Mouse (Mus musculus): ENCODE measurements around the gene Zfp963. TPM values are rescaled to one million over a fixed set of nuclear protein-coding genes. Genes with fewer than 3 reads are reported as not detected.

The Zfp963 gene
- total and polyA plus RNA-seq, 3 experiments = 1.9 to 5.5 (median 4.8) TPM

DNA sequence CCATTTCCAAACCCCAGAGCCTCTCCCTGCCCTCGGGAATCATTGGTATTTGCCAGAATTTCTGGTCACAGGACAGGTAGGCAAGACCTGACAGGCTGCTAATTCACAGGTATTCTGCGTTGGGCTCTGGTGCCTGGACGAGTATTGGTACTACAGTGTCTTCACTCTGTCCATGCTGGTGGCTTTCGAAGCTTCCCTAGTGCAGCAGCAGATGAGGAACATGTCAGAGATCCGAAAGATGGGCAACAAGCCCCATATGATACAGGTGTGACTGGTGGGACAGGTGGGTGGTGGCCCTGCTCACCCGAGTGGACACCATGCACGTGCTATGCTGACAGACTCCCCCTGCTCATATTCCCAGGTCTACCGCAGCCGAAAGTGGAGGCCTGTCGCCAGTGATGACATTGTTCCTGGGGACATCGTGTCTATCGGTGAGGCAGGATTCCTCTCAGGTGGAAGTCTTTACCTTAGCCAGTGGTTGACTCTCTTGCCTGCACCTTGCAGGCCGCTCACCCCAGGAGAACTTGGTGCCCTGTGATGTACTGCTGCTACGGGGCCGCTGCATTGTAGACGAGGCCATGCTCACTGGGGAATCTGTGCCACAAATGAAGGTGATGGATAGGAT is 47.1 kb upstream of the Zfp963 start:
- Histone ChIP-seq H3K27ac (ENCODE audit: insufficient read depth, low read depth) (no peak overlapping the region), H3K27me3 (replicated peaks) (no peaks in the 10 kb centered on the region), H3K36me3 (replicated peaks in 1 of 2; ENCODE audit: control insufficient read depth in 1 of 2, insufficient read depth in 1 of 2, low read length in 1 of 2) (peaks cover 83 to 91% of the 10 kb centered on the region in 2 experiments), H3K9ac (ENCODE audit: insufficient read depth, low read depth) (no peak overlapping the region), H3K4me2 (ENCODE audit: insufficient read depth, low read depth, poor library complexity, severe bottlenecking) (no peak overlapping the region), H3K9me3 (replicated peaks; ENCODE audit: low read length) (no peaks in the 10 kb centered on the region), H3K79me2 (replicated peaks; ENCODE audit: control insufficient read depth, extremely low read depth, insufficient read depth, poor library complexity, severe bottlenecking) (peaks cover 22% of the 10 kb centered on the region), H3K4me3 (replicated peaks in 1 of 3; ENCODE audit: low read depth in 2 of 3, low read length in 2 of 3, poor library complexity in 1 of 3) (no peak overlapping the region), H3K4me1 (ENCODE audit: control insufficient read depth in 1 of 2, insufficient read depth in 2 of 2) (peaks cover 5 to 18% of the 10 kb centered on the region in 2 experiments)
- DNase-seq (ENCODE audit: extremely low read depth) = no peak
- dilution Hi-C loops (cut with MboI; ENCODE audit: extremely low pct_ligation_motif_present, extremely low pct_unique_long_range_greater_than_20kb, low sequenced_read_pairs) (no loop called here), in situ Hi-C loops (cut with MboI; ENCODE audit: low pct_ligation_motif_present, low pct_unique_long_range_greater_than_20kb, low sequenced_read_pairs) (no loop called here)
- no peak for TF ChIP-seq USF1 (IDR thresholded peaks at IDR 0.05; ENCODE audit: low read depth, low read length)
- no peak for TF ChIP-seq E2F4 (IDR thresholded peaks at IDR 0.05; ENCODE audit: insufficient replicate concordance, low read depth, low read length)

DNA sequence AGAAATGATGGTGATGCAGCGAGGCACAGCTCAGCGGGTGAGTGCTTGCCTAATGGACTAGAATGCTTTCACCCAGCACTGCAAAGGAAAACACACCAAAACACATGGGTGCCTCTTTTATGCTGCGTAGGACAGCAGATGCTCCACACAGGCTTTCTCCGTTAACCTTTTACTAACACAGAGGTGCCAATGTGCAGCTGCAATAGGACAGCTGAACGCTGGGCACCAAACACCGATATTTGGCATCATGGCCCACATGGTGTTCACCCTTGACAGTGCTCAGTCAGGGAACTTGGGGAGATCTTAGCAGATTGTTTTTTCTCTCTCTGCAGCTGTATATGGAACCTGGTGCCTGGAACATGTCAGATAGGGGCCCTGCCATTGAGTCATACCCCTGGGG is 45.1 kb upstream of the Zfp963 start:
- Histone ChIP-seq H3K9ac (ENCODE audit: insufficient read depth, low read depth) (no peak overlapping the region), H3K79me2 (replicated peaks; ENCODE audit: control insufficient read depth, extremely low read depth, insufficient read depth, poor library complexity, severe bottlenecking) (peaks cover 28% of the 10 kb centered on the region), H3K9me3 (replicated peaks; ENCODE audit: low read length) (no peaks in the 10 kb centered on the region), H3K4me1 (ENCODE audit: control insufficient read depth in 1 of 2, insufficient read depth in 2 of 2) (peaks cover 5 to 19% of the 10 kb centered on the region in 2 experiments), H3K27ac (ENCODE audit: insufficient read depth, low read depth) (no peak overlapping the region), H3K36me3 (replicated peaks in 1 of 2; ENCODE audit: control insufficient read depth in 1 of 2, insufficient read depth in 1 of 2, low read length in 1 of 2) (peaks cover 66 to 73% of the 10 kb centered on the region in 2 experiments), H3K4me2 (ENCODE audit: insufficient read depth, low read depth, poor library complexity, severe bottlenecking) (no peak overlapping the region), H3K27me3 (replicated peaks) (no peaks in the 10 kb centered on the region), H3K4me3 (replicated peaks in 1 of 3; ENCODE audit: low read depth in 2 of 3, low read length in 2 of 3, poor library complexity in 1 of 3) (no peak overlapping the region)
- DNase-seq (ENCODE audit: extremely low read depth) = no peak
- dilution Hi-C loops (cut with MboI; ENCODE audit: extremely low pct_ligation_motif_present, extremely low pct_unique_long_range_greater_than_20kb, low sequenced_read_pairs) = no loop called here
- in situ Hi-C loops (cut with MboI; ENCODE audit: low pct_ligation_motif_present, low pct_unique_long_range_greater_than_20kb, low sequenced_read_pairs) = no loop called here
- no peak for TF ChIP-seq E2F4 (IDR thresholded peaks at IDR 0.05; ENCODE audit: insufficient replicate concordance, low read depth, low read length)
- no peak for TF ChIP-seq NELFE (IDR thresholded peaks at IDR 0.05; ENCODE audit: low read depth, low read length)
- no peak for TF ChIP-seq MEF2A (IDR thresholded peaks at IDR 0.05; ENCODE audit: borderline replicate concordance, low read depth, low read length)
- TF ChIP-seq NRF1 (IDR thresholded peaks at IDR 0.05; ENCODE audit: low read depth, low read length) = no peak
- TF ChIP-seq RCOR1 (conservative IDR thresholded peaks at IDR 0.05; ENCODE audit: low read depth, low read length) = no peak
- TF ChIP-seq CHD2 (IDR thresholded peaks at IDR 0.05; ENCODE audit: low read length) = no peak
- no peak for TF ChIP-seq PAX5 (IDR thresholded peaks at IDR 0.05; ENCODE audit: low read length)
- no peak for TF ChIP-seq EP300 (IDR thresholded peaks at IDR 0.05; ENCODE audit: low read length)
- TF ChIP-seq ETS1 (conservative IDR thresholded peaks at IDR 0.05; ENCODE audit: low read depth, low read length) = no peak
- TF ChIP-seq IRF4 (IDR thresholded peaks at IDR 0.05; ENCODE audit: low read depth, low read length) = no peak
- TF ChIP-seq USF2 (conservative IDR thresholded peaks at IDR 0.05; ENCODE audit: low read depth, low read length) = no peak
- TF ChIP-seq USF1 (IDR thresholded peaks at IDR 0.05; ENCODE audit: low read depth, low read length) = no peak
- TF ChIP-seq KAT2A (IDR thresholded peaks at IDR 0.05; ENCODE audit: insufficient replicate concordance, low read length) = no peak
- no peak for TF ChIP-seq RAD21 (IDR thresholded peaks at IDR 0.05; ENCODE audit: low read depth, low read length)
- no peak for TF ChIP-seq MAZ (IDR thresholded peaks at IDR 0.05; ENCODE audit: low read depth, low read length)
- TF ChIP-seq SMC3 (IDR thresholded peaks at IDR 0.05; ENCODE audit: low read depth, low read length) = no peak
